Mouse (Mus musculus) retina, postnatal 7 days (tissue): Measurements from ENCODE around the gene BC024978.

ENCODE experiments used
- DNase-seq: peaks from one replicate; pipeline ENCODE4 v3.0.0-alpha.2; 2012; ENCODE audit warnings: low read depth, low spot score

Gene BC024978

DNA sequence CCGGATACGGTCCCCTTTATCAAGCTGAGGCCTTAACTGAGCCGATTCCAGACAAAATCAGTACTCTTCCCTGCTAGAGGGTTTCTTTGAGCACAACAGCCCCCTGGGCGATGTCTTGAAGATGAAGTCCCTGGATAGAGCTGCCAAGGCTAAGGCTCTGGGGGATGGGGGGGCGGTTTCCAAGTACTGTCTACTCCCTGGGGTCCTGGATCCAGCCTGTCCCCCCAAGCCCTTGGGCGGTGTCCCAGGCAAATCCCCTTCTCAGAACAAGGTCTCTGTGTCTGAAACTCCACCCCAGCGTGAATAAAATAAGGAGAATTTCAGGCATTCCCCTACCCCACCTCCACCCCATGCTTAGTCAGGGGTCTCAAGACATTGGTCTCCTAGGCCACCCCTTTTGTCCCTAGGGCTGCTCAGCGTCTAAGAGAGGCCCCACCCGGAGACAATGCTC is 63.7 kb downstream of the BC024978 start:
- no peak for DNase-seq

DNA sequence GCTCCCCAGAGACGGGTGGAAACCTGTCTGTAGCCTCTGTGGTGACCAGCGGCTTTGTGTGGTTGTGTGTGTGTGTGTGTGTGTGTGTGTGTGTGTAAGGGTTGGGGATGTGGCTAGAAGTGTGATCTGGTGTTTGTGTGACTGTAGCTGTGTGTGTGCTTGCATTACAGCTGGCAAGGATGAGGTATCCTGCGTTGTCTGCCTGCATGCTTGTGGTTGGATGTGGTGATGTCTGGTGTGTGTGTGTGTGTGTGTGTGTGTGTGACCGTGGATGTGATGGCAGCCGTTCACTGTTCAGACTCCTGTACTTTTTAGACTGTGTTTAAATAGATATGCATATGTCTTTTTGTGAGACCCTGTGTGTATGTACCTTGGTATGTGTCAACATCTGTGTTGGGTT is 64.2 kb downstream of the BC024978 start:
- no peak for DNase-seq
